Mouse (Mus musculus) right cerebral cortex, postnatal 14 days (tissue): Measurements from ENCODE around the gene Tbc1d2b.

Source experiments
- DNase-seq: peaks from one replicate; pipeline ENCODE4 v3.0.0; 2022

Gene Tbc1d2b

GRCm38 (mm10) chr9:90270193-90270943 is at the start of gene Tbc1d2b:
Tbc1d2b (minus strand) TSS chr9:90270804.
- DNase-seq: peak; percentile 66

DNA sequence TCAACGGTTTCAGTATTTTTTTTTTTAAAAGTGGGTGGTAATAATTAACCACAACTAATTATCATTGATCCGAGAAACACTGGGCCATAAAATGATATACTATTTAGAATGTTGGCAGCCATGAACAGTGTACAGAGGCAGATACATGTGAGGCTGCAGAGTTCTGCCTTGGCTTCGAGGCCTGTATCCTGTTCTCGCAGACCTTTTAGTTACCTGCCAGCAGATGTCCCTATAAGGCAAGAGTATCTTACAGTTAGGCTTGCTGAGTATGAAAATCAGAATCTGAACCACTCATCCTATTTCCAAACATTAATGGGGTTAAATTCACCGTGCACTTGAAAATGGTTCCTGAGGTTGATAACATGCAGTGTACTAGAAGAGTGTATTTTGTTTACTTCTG is 45.7 kb upstream of the Tbc1d2b start:
- no peak for DNase-seq

DNA sequence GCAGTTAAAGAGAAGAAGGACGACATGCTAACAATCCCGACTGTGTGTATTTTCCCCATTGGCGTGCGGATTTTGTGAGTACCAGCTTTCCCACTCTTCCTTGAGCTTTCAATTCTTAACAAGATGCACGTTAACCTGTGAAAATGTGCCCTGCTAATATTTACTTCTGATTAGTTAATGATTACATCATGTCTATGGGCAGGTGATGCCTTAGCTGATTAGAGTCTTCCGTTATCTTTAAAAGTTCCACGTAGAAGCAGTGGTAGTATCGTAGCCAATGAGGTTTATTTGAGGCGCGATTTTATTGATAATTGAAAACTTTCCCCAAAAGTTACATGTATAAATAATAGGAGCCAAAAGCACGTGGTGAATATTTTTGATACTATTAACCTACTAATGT is 45.1 kb upstream of the Tbc1d2b start:
- DNase-seq: no peak

DNA sequence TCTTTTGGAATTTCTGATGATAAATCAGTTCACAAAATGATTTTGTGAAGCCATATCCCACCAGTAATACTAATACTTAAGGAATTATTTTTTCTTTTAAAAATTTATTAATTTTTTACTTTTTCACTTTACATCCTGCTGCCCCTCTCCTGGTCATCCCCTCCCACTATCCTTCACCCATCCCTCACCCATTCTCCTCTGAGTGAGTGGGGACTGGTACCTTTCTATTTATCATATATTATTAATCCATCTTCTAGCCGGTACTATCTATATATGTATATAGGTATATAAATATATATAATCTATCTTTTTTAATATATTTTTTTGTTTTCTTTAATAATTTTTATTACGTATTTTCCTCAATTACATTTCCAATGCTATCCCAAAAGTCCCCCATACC is 33.6 kb upstream of the Tbc1d2b start:
- no peak for DNase-seq

- no peak for DNase-seq
Measured at GRCm38 (mm10) chr9:90303101-90303835, 32.7 kb upstream of the Tbc1d2b start.

DNA sequence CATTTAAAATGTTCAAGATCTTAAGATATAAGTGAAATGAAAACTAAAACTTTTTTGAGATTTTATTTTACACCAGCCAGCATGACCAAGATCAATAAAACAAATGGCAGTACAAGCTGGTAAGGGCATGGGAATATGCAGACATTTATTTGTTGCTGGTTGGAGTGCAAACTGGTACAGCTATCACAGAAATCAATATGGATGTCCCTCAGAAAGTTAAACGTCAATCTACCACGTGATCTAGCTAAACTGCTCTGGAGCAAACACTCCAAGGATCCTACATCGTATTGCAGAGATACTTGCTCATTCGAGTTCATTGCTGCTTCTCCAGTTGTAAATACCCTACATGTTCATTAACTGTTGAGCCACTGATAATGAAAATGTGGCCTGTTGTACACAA is 32.1 kb upstream of the Tbc1d2b start:
- no peak for DNase-seq

GRCm38 (mm10) chr9:90301081-90301688 is 30.6 kb upstream of the Tbc1d2b start:
- no peak for DNase-seq

DNA sequence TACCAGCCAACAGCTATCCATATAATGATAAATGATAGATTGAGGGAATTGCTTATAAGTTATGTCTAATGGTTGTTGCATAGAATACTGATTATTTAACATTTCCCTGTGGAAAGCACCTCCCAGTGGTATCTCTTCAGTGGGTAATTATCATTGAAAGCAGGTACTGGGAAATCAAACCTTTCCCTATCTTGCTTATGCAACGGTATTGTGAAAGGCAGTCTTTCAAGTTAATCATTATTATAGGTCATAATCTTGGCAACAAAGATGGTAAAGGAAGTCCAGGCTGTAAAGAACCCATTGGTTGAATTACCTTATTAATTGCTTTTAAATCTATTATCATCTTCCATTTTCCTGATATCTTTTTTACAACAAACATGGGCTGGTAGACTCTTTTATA is 27.0 kb upstream of the Tbc1d2b start:
- no peak for DNase-seq

- no peak for DNase-seq
Measured at GRCm38 (mm10) chr9:90293641-90294398, 23.2 kb upstream of the Tbc1d2b start.

- DNase-seq: no peak
Measured at GRCm38 (mm10) chr9:90278397-90278796, 7.8 kb upstream of the Tbc1d2b start.

DNA sequence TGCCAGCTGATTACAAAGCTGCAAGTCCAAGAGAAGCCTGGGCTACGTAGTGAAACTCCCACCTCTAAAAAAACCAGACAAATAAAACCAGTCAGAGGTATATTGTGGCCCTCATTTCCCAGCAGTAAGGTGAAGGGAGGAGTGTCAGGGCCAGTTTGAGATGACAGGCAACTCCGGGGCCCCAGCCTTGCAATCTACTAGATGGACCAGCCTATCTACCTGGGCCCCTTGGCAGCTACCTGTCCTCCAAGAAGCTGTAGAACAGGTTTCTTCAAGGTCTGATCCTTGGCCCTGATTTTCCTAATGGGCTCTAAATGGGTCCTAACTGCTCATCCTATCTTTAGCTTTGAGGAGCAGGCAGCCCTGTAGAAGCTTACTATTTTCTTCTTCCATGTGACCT is 7.3 kb upstream of the Tbc1d2b start:
- no peak for DNase-seq

DNA sequence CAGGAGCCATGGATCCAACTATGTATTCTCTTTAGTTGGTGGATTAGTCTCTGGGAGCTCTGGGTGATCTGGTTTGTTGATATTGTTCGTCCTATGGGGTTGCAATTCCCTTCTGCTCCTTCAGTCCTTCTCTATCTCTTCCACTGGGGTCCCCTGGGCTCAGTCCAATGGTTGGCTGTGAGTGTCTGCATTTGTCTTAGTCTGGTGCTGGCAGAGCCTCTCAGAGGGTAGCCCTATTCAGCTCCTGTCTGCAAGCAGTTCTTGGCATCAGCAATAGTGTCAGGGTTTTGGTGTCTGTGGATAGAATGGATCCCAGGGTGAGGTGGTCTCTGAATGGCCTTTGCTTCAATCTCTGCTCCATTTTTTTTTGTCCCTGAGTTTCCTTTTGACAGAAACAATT is 6.2 kb upstream of the Tbc1d2b start:
- DNase-seq: no peak

- DNase-seq: no peak
Measured at GRCm38 (mm10) chr9:90275906-90276305, 5.3 kb upstream of the Tbc1d2b start.

- DNase-seq: no peak
Measured at GRCm38 (mm10) chr9:90275500-90275899, 4.9 kb upstream of the Tbc1d2b start.

DNA sequence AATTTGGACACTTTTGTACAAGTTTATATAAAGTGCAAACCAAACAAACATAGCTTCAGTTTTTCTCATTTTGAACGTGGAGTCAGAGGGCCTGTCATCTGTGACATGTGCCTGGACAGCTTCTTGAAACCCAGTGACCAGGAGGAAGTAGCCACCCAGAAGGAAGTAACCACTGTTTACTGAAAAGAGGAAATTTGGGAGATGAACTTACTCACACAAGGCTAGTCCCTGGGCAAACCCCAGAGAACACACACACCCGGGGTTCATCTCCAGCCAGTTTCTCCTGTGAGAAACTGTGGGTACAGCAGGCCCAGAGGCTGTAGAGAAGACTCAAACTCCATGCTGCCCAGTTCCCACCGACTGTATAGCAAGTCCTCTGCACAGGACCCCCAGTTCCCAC is 3.9 kb upstream of the Tbc1d2b start:
- no peak for DNase-seq

- no peak for DNase-seq
Measured at GRCm38 (mm10) chr9:90272346-90272745, 1.7 kb upstream of the Tbc1d2b start.

DNA sequence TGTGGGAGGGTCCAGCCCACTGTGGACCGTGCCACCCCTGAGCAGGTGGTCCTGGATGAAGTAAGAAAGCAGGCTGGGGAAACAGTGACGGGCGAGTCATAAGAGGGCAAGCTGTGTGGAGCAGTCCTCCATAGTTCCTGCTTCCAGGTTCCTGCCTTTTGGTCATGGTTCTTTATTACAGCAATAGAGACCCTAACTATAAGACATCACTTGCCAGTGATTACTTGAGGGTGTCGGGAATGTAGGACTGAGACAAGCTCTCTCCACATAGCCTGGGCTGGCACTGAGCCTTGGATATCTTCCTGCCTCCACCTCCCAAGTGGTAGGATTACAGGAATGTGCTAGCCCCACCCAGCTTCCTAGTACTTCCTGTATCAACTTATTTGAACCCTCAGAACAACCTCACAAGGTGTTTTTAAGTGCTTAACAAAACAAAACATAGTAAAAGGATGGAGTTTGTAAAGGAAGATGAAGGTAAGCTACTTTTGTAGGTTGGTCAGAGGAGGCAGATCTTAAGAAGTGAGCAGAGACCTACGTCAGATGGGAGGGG is 1.0 kb upstream of the Tbc1d2b start:
- no peak for DNase-seq

- DNase-seq: no peak
Measured at GRCm38 (mm10) chr9:90270944-90271295, 316 bp upstream of the Tbc1d2b start.

DNA sequence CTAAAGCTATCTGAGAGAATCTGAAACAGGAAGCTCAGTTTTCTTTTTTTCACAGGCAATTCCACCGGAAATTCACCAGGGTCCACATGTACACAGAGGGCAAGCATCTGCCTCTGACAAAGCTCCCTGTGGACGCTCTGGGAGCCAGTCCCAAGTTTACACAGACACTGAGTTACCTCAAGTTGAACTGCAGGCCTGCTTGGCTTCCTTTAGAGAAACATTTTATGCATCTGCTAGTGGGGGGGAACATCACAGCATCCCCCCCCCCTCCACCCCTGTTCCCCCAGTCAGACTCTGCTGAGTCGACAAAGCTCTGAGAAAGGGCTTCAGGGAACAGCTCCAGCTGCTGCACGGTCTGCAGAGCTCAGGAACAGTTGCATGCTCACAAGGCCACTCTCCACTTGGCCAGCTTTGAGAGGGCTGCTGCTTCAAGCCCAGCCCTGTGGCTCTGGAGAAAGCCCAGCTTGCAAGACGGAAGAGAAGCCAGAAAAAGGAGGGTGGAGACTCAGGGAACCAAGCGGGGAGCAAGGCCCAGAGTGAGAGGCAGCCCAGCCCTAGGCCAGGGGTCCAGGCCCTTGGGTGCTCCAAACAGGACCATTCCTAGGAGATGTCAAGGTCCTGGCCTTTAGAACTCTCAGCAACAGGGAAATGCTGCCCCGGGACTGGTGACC is 1.5 kb downstream of the Tbc1d2b start:
- DNase-seq: peak; percentile 31

DNA sequence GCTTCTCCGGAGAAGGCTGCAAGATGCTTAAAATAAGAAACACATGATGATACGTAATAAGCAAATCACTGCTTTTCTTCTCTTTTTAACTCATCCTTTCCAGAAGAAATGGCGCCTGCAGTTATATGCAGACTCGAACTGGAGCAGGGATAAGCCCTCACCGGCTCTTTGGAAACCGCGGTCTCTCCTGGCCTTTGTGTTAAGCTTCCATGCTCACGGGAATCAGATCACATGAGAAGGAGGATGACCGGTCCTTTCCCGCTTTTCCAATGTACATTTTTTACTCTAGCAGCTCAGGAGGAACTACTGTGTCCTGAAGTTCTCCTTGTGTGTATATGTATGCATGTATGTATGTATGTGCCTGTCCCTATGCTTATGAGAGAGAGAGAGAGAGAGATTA is 3.7 kb downstream of the Tbc1d2b start:
- DNase-seq: no peak

DNA sequence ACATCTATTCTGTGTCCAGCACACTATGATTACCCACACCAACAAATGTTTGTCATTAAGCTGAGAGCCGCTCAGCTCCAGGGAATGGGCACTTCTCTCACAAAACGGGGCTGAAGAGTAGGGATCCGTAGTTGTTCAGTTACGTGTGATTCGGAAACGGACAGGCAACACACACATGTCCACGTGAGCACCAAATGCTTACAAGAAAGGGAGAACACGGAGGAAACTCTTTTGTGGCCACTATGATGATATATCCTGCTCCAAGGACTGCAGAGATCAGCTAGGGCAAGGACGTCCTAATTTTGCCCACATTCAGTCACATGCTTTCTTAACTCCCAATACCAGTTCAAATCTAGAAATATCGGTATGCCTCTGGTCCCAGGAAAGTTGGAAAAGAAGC is 4.5 kb downstream of the Tbc1d2b start:
- DNase-seq: no peak

DNA sequence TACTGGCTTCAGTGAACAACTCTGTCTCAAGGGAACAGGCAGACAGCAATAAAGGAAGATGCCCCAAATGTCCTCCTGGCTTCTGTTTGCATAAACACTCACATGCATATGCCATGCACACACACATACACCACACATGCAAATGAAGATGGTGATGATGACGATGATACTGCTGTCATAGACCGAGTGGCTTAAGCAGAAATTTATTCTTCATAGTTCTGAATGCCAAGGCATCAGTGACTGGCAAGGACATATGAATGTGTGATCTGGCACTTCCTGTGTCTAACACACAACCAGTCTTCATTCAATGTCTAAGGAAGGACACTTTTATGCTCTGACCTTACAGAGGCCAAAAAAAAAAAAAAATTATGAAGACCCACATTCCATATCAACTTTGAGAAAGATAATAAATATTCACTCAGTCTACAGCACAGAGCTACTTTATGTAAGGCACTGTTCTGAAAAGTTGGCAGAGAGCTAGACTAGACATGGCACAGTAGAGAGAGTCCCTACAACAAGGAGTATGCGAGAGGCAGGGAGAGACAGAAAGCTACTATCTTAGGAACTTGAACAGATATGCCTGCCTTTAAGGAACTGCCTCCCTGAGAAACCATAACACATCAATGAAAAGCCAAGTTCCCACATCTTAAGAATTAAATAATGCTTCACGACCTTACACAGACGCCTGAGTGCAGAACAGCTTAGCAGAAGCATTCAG is 5.1 kb downstream of the Tbc1d2b start:
- no peak for DNase-seq
